Mouse (Mus musculus) CD4-positive helper T cell, adult 2 months (primary cell): Measurements from ENCODE around the gene Tmem39a.
A peak's percentile ranks its signal among the peaks of the same experiment; 100 is the strongest.

ENCODE experiments used
- DNase-seq: peaks from one replicate; pipeline ENCODE4 v3.0.0-alpha.2; 2012; ENCODE audit warnings: low read depth, missing footprints, low spot score

Gene Tmem39a

DNA sequence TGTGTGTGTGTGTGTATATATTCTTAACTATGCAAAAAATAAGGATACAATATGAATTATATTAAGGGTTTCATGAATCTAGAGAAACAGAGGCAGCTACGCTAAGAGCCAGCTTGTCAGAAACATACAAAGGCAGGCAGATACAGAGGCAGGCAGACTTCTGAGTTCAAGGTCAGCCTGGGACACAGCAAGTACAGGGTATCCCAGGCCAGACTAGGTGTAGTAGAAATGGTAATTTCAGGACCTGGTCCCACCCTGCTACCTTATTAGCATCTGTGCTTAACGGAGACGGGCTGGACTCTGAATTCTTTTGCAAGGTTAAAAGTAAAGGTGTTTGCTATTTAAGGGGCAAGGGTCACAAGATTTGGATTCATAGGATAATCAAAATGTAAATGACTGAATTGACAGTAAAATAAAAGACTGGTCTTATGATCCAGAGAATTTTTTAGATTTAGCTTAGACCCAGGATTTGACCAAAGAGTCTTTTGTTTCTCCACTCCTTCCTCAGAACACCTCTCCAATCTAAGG, at the start of gene Tmem39a:
Tmem39a (plus strand) TSS at position 478 of the 528 bp plus-strand sequence.
- no peak for DNase-seq

DNA sequence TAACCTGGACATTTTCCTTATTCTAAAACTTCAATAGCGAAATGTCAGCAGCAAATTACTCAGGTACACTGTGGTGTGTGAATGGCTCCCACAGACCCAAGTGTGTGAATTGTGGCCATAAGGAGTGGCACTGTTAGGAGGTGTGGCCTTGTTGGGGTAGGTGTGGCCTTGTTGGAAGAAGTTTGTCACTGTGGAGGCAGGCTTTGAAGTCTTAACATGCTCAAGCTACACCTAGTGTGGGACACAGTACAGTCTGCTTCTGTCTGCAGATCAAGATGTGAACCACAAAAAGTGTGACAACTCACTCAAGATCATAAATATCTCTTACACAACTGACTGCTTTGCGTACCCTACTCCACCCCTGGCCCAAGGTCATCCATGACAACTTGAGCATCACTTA, 47.7 kb upstream of the Tmem39a start:
- no peak for DNase-seq

DNA sequence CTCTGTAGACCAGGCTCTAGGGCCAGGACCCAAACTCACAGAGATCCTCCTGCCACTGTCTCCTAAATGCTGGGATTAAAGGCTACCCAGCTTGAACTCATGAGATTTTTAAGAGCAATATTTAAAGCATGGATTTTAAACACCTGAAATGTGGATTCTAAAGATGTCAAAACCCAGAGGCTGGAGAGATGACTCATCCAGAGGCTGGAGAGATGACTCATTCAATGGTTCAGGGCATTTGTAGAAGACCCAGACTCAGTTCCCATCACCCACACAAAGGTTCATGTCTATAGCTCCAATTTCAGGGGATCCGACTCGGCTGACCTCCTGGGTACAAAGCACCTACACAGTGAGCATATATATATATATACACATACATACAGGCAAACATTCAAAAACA, 39.4 kb upstream of the Tmem39a start:
- DNase-seq, result no peak

DNA sequence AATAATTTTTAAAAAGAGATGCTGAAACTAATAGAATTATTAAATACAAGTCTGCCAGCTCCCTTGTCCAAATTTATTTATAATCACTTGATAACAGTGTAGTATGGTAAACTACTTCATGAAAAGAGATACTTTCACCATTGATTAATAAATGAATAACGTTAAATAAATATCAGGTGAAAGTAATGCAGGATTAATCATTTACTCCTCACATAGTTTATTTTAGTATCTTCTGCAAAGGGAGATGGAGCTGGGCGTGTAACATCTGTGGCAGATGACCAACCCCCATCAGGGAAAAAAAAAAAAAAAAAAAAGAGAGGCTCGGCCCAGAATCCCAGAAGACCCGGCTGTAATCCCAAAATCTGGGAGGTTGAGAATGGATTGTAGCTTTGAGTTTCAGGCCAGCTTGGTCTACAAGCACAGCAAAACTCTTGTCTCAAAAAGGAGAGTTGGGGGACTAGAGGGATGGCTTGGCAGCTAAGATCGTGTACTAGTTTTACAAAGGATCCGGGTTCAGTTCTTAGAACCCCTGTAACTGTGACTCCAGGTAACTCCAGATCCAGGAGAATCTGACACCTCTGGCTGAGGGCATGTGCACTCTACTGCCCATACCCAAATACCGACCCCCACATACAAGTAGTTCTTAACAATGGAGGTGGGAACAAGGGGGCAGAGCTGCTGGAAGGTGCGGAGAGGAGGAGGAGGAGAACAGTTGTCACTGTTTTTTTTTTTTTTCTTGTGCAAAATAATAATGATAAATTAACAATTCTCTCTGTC, 37.1 kb upstream of the Tmem39a start:
- DNase-seq, result no peak

DNA sequence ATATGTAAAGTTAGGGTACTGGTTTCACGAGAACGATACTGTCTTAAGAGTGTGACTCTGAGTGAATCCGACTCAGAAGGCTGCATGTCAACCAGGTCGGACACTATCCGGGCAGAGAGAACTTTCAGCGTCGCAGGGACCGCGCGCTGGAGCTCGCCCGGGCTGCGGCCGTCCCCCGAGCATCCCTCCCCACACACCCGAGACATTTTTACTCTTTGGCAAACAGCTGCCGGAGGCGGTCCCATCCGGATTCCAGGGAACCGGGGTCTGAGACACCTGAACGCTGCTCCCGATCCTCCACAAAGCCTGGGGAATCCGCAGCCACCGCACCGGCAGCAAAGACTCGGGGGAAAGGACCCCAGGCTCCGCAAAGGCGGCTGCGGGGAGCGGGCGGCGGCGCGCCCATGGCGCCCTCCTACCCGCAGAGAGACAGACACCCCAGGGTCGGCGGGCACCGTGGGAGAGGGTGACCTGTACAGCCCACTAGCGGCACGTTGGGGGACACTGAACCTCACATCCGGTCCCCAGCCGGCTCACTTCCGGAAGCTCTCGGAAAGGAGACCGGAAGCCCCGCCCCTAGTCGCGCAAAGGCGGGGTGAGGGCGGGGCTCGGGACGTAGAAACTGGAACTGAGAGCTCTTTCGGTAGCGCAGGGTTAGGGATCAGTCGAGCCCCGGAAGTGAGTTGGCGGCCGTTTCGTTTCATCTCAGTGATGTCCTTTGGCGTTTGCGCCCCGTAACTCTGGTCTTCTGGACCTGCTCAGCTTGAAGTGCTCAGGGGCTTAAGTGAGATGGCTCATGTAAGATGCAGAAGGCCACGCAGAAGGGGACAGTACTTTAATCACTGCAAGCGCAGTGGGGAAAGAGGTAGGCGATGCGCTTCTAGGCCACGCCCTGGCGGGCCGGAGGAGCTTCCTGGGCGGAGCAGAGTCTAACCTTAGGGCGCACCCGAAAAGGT, 36.1 kb upstream of the Tmem39a start, which contains the start of gene Timmdc1:
Timmdc1 (minus strand) TSS at position 535 of the 956 bp plus-strand sequence.
- peak; percentile 98 for DNase-seq

DNA sequence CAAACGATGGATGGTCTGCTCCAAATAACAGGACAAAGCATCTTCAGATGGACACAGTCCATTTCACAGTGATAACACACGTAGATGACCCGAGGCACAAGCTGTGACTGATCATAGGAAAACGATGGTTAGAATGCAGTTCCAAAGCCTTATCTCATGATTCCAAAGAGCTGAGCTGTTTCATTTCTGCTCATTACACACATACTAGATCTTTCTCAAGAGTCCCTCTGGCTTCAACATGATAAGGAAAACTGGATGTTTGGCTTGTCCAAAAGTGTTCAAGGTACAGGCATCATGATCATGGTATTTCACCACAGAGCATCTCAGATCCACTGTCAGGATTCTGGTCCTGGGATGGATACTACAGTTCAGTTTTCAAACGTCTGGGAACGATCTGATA, 32.2 kb upstream of the Tmem39a start:
- no peak for DNase-seq

DNA sequence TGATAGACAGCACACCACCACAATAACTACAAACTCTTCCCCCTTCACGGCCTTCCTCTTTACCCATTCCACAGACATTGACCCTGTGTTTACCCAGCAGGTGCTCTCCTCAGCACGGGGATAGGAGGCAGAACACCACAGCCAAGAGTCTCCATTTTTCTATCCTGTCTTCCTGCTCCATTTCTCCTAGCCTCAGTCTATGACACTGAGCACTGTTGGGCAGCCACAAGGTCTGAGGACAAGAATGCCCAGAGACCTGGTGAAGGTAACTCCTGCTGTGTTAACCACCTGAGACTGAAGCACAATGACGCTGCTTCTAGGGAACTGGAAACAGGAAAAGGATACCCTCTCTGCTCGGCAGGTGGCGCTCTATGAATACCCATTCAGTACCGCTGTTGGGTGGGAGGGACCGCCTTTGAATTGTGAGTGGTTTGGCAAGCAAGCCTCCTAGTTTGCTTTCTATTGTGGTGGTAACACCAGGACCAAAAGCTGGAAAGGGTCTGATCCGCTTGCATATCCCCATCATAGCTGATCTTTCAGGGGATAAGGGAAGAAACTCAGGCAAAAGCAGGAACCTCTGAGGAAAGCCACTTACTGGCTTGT, 21.9 kb upstream of the Tmem39a start:
- DNase-seq, result peak; percentile 77

DNA sequence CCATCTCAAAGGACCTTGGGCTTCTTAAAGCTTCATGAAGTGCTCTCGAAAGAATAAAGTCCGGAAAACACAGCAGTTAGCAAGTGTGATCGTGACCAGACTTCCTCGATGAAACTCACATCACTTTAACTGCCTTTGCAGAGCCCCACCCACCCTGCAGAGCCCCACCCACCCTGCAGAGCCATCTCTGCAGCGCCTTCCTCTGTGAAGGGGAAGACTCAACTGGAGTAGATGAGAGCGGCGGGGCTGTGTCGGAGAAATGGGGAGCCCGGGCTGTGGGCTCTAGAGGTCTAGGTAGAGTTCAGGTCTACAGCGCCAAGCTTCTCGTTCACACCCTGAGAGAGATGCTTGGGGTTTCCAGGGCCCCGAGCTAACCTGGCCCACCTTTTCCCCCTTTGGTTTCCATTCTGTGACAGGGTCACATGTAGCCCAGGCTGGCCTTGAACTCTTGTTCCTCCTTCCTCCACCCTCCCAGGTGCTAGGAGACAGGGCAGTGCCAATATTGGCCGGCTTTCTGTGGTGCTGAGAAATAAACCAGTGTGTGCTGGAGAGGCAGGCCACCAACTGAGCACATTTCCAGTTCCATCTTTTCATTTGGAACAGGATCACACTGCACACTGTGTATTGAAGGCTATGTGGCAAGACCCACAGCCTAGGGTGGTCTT, 19.6 kb upstream of the Tmem39a start:
- DNase-seq, result no peak

DNA sequence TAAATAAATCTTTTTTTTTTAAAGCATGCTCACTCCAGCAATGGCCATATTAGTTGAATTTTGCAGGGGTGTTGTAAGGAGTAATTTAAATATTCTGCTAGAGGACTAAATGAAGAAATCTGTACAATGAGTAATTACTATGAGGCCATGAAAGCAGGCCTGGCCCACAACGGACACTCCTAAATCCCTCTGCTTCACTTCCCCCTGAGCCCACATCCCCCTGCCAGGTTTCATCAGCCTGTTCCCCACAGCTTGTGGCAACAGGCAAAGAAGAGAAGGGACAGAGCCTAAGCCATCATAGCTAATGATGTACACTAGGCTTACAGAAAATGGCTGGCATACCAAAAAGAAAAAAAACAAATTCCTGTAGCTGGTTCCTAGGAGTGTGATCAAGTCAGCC, 10.5 kb upstream of the Tmem39a start:
- no peak for DNase-seq

DNA sequence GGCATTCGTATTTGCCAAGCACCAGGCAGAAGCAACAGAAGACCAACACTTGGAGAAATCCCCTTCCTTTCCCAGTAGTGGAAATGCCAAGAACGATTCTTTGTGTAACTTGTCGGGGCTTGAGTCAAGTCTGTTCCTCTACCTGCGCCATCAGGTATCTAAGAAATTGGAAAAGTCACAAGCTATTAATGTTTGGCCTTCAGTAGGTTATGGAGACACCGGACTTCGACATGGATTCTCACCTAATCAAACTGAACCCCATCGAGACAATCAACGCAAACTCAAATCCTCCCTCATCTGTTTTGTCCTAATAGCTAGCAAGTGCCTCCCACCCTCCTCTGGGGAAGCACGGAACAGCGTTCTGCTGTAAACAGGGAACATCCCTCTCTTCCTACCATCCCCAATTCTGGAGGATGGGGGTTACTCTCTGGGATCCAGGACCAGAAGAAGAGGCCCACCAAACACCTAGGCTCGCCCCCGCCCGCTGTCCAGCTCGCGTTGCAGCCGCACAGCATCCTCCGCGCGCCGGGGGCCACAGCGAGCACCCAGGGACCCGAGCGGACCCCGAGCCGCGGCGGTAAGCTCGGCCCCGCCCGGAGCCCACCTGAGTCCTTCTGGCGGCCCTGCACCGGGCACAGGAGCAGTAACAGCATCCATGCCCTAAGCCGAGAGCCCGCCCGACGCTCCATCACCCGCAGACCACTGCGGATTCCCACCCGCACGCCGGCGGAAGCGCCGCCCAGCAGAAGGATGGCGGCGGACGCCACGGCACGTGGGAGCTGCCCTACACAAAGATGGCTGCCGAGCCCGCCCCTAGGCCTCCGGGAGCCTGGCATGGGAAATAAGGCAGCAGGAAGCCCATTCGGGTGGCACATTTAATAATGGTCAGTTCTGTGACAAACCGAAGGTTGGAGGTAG, 8.8 kb upstream of the Tmem39a start, which contains the start of gene Poglut1:
Poglut1 (minus strand) TSS at position 780 of the 918 bp plus-strand sequence.
- peak; percentile 79 for DNase-seq

DNA sequence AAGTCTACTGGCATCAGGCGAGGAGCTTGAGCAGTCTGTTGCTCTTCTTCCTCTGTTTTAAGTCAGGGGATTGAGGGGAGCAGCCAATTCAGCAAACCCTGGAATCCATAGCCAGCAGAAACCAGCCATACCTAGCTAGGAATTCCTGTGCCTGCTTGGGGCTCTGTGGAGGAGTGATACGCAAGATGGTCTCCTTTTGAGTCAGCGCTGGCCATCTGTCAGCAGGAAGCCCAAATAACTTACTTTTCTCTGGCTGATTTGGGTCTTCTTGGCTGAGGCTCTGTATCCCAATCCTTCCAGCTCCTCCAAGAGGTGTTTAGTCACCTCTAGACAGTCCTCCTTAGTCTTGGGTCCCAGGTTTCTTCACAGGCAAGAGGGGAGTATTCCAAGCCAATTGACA, 2.5 kb upstream of the Tmem39a start:
- DNase-seq, result no peak

DNA sequence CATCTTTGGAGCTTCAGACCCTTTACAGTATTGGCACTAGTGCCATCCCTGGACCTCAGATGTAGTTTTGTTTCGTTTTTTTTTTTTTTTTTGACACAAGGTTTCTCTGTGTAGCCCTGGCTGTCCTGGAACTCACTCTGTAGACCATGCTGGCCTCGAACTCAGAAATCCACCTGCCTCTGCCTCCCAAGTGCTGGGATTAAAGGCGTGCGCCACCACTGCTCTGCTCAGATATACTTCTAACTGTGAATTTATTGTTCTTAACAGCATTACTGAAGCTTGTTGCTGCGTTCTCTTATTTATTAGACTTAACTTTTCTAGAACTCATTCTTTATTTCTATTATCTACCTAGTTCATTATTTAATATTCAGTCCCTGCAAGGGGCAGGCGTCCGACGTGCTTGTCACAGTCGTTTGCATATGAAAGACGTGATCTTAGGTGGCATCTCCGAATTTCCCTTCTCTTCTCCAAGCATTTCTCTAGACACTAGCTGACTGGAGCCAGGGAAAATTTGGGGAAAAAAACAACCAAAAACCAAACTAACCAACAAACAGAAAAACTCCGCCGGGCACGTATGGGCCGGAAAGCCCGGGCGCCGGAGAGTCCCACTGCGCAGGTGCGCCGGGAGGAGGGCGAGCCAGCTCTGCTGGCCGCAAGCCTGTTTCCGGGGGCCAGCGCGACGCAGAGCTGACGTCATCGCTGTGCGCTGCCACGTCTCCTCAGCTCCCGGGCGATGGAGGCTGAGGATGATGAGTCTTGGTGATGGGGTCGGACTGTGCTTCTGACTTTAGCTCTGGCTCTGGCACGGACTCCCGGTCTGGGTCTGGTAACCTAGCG, 3.9 kb downstream of the Tmem39a start:
- DNase-seq, result peak; percentile 96

DNA sequence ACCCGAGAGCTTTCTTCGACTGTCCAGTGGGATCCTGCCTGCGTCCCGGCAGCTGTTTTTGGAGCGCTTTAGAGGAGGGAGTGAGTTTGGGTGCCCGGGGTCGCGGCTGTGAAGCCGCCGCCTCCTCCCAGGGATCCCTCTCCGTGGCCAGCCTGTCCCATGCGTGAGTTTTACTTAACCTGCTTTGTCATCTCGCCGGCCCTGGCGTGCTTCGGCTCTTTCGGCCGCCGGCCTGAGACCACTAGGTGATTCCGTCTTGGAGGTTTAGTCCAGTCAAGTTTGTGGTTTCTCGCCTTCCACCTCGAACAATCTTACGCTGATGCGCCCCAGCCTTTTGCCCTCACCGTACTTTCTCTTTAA, 4.5 kb downstream of the Tmem39a start:
- no peak for DNase-seq

DNA sequence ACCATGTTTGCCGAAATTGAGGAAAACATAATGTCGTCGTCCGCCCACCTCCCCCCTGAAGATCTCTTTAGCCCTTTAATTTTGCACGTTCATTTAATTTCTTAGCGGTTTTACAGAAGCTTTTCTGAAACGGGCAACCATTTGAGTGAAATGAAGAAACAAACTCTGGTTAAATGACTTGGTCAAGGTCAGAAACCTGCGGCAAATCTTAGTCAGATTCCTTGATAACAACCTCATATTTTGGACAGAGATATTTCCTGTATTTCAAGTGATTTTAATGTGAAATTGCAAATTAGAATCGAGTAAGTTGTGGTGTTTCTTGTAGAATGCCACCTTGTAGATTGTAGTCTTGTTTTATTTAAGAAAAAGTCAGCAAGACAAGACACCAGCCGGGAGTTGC, 5.0 kb downstream of the Tmem39a start:
- DNase-seq, result no peak

DNA sequence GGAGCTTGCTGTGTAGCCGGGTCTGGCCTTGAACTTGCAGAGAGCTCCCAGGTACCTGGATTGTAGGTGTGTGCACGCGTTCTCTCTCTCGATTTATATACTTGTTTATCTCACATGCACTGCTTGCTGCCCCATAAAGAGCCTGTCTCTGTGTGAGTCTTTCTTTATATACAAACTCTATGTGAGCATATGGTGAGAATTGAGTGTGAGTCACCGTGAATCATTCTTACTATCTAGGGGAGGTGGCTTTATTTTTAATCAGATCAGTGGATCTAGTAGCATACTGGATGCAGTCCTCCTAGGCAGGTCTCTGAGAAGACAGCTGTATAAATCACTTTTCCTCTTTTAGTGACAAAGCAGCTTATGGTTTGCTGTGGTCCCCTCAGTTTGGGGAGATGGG, 9.7 kb downstream of the Tmem39a start:
- no peak for DNase-seq

DNA sequence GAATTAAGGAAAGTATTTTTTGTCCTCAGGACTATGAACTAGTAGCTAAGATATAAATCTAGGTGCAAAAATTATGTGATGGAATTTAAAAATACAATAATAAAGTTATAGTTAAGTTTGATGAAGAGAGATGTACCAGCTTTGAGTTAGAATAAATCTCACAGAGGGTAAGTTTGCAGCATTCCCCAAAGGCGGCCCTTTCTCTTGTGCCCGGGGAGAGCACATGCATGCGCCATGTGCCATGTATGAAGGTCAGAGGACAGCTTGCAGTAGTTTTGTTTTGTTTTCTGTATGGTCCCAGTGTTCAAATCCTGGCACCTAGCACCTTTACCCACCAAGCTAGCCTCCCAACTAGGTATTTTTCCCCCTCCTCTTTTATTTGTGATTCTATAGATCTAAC, 13.0 kb downstream of the Tmem39a start:
- no peak for DNase-seq

DNA sequence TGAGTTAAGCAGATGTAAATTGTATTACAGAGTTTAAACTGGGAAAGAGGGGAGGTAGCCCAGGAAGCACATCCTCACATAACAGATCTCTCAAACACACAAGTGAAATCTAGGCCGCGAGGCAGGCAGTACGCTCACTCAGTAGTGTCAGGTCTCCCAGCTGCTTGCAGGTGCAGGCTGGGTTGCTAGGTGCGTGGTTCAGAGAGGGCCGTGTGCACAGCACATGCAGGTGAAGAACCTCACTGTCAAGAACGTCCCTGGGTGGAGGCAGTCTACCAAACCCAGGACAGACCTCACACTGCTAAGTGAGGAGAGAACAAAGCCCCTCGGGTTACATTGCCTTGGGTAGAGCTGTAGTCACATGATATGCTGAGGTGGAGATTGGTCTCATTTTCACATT, 26.3 kb downstream of the Tmem39a start:
- DNase-seq, result no peak

DNA sequence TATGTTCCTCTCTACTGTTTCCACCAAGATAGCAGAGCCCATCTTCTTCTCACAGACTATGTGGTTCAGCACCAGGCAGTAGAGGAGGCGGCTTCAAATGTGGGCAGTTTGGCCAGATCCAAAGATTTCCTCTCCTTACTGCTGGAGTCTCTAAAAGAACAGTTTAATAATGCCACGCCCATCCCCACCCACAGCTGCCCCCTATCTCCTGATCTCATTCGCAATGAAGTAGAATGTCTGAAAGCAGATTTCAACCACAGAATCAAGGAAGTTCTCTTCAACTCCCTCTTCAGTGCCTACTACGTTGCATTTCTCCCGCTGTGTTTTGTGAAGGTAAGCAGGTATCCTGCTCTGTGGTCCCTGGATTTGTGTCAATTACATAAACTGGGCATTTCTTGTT, 26.7 kb downstream of the Tmem39a start:
- DNase-seq, result peak; percentile 11

DNA sequence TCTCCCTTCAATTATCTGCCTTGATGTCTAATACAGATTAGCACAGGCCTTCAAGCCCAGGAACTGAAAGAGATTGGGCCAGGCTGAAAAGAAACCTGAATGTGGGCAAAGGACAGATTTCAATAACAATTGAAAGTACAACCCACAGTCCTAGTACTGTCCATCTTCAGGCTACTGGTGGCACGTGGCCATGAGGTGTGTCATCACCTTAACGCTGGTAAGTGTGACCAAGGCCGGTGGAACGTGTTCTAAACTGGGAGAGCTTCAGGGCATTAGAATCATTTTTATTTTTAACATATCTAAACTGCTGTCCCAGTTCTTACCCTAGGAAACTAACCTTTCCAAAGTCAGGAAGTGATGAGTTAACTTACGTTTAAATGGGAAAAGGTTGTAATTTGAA, 28.7 kb downstream of the Tmem39a start:
- no peak for DNase-seq
